Mouse (Mus musculus) myocyte (in vitro differentiated cells): ENCODE data around the gene Slc25a39. TPM values are rescaled to one million over a fixed set of nuclear protein-coding genes. Genes with fewer than 3 reads are reported as not detected.
A peak's percentile ranks its signal among the peaks of the same experiment; 100 is the strongest.

ENCODE experiments used
- H3K27me3 ChIP-seq: one replicate; pipeline ENCODE4 v1.6.1; 2011; ENCODE audit not compliant: control insufficient read depth, insufficient read depth, insufficient read length
- H3K36me3 ChIP-seq: one replicate; pipeline ENCODE4 v1.6.1; 2011; ENCODE audit not compliant: control insufficient read depth, insufficient read depth
- H3K4me2 ChIP-seq: one replicate; pipeline ENCODE4 v1.6.1; 2011; ENCODE audit warnings: low read depth, control low read depth
- H3K4me3 ChIP-seq: one replicate; pipeline ENCODE4 v1.5.1; 2011; ENCODE audit warnings: mild to moderate bottlenecking, control low read depth, moderate library complexity
- H3K79me2 ChIP-seq: one replicate; pipeline ENCODE4 v1.6.1; 2011; ENCODE audit not compliant: control insufficient read depth, insufficient read depth
- H3ac ChIP-seq: one replicate; pipeline ENCODE4 v1.6.1; 2011; ENCODE audit not compliant: control insufficient read depth, insufficient read length
- CEBPB ChIP-seq: IDR thresholded peaks from 2 replicates; pipeline ENCODE4 v1.6.1; 2011; ENCODE audit warnings: mild to moderate bottlenecking, moderate library complexity; ENCODE audit not compliant: poor library complexity, insufficient read depth, severe bottlenecking
- E2F4 ChIP-seq: IDR thresholded peaks from one replicate; pipeline ENCODE4 v1.6.1; 2011; ENCODE audit warnings: mild to moderate bottlenecking, control low read depth, moderate library complexity; ENCODE audit not compliant: insufficient read depth
- MAX ChIP-seq: IDR thresholded peaks from one replicate; pipeline ENCODE4 v1.6.1; 2011; ENCODE audit warnings: low read depth, mild to moderate bottlenecking, control low read depth
- MYOD1 ChIP-seq, 3 experiments: IDR thresholded peaks; one replicate each; pipeline ENCODE4 v1.6.1; 2011; ENCODE audit warnings: control low read depth in 2 of 3, low read depth in 2 of 3, mild to moderate bottlenecking in 2 of 3, moderate library complexity in 1 of 3; ENCODE audit not compliant: insufficient read length in 2 of 3, control insufficient read depth in 1 of 3
- MYOG ChIP-seq, 3 experiments: IDR thresholded peaks; one replicate each; pipeline ENCODE4 v1.6.1; 2011; ENCODE audit warnings: control low read depth in 2 of 3, low read depth in 2 of 3, mild to moderate bottlenecking in 2 of 3; ENCODE audit not compliant: insufficient read length in 2 of 3, control insufficient read depth in 1 of 3, insufficient read depth in 1 of 3
- POLR2A ChIP-seq: IDR thresholded peaks from one replicate; pipeline ENCODE4 v1.6.1; 2011; ENCODE audit warnings: low read depth, mild to moderate bottlenecking, control low read depth, moderate library complexity; ENCODE audit not compliant: insufficient read length
- POLR2AphosphoS2 ChIP-seq: IDR thresholded peaks from one replicate; pipeline ENCODE4 v1.6.1; 2011; ENCODE audit warnings: low read depth, control low read depth; ENCODE audit not compliant: insufficient read length
- REST ChIP-seq: IDR thresholded peaks from one replicate; pipeline ENCODE4 v1.6.1; 2011; ENCODE audit warnings: mild to moderate bottlenecking, control low read depth, moderate library complexity; ENCODE audit not compliant: insufficient read depth, insufficient read length
- SRF ChIP-seq: IDR thresholded peaks from one replicate; pipeline ENCODE4 v1.6.1; 2011; ENCODE audit warnings: low read depth; ENCODE audit not compliant: control insufficient read depth, insufficient read length
- TCF12 ChIP-seq: IDR thresholded peaks from one replicate; pipeline ENCODE4 v1.6.1; 2011; ENCODE audit warnings: mild to moderate bottlenecking, control low read depth; ENCODE audit not compliant: poor library complexity, insufficient read depth, severe bottlenecking
- TCF3 ChIP-seq: IDR thresholded peaks from one replicate; pipeline ENCODE4 v1.6.1; 2011; ENCODE audit warnings: low read depth, control low read depth; ENCODE audit not compliant: insufficient read length
- USF1 ChIP-seq: IDR thresholded peaks from one replicate; pipeline ENCODE4 v1.6.1; 2011; ENCODE audit warnings: low read depth, mild to moderate bottlenecking, control low read depth, moderate library complexity
- polyA plus RNA-seq: library from polyadenylated mRNA; unstranded; fragments of >200 nt; fragmentation: generic; extraction: Trizol; gene quantifications from one replicate; pipeline ENCODE4 v1.2.1, GENCODE M21; 2012; ENCODE audit warnings: missing spikeins

Gene Slc25a39
- polyA plus RNA-seq, 1 experiment = 274 TPM

GRCm38 (mm10) chr11:102418887-102419286, 11.1 kb upstream of the Slc25a39 start:
- TF ChIP-seq USF1 (no peak), POLR2AphosphoS2 (no peak), MYOD1 (IDR thresholded peaks at IDR 0.05; ENCODE audit: control insufficient read depth in 1 of 3, insufficient read length in 2 of 3, low read depth in 2 of 3) (no peak), E2F4 (no peak), CEBPB (no peak), SRF (no peak), TCF12 (no peak), TCF3 (no peak), MYOG (IDR thresholded peaks at IDR 0.05; ENCODE audit: control insufficient read depth in 1 of 3, insufficient read depth in 1 of 3, insufficient read length in 2 of 3, low read depth in 2 of 3) (no peak), MAX (no peak)
- Histone ChIP-seq H3ac (no peak overlapping the region), H3K36me3 (no peaks in the 10 kb centered on the region)

GRCm38 (mm10) chr11:102417160-102417559, 9.4 kb upstream of the Slc25a39 start:
- peaks cover 10% of the 10 kb centered on the region for H3K27me3 ChIP-seq
- no peak overlapping the region for H3K4me2 ChIP-seq
- no peaks in the 10 kb centered on the region for H3K36me3 ChIP-seq
- no peak overlapping the region for H3ac ChIP-seq
- no peak for TF ChIP-seq POLR2AphosphoS2
- no peak for TF ChIP-seq MYOG (IDR thresholded peaks at IDR 0.05; ENCODE audit: control insufficient read depth in 1 of 3, insufficient read depth in 1 of 3, insufficient read length in 2 of 3, low read depth in 2 of 3)
- TF ChIP-seq E2F4 = no peak
- no peak for TF ChIP-seq TCF3
- no peak for TF ChIP-seq MAX
- TF ChIP-seq CEBPB = no peak
- no peak for TF ChIP-seq POLR2A
- TF ChIP-seq SRF = no peak
- no peak for TF ChIP-seq TCF12
- no peak for TF ChIP-seq USF1
- TF ChIP-seq REST = no peak
- TF ChIP-seq MYOD1 (IDR thresholded peaks at IDR 0.05; ENCODE audit: control insufficient read depth in 1 of 3, insufficient read length in 2 of 3, low read depth in 2 of 3) = no peak
- no peak overlapping the region for H3K4me3 ChIP-seq
- H3K79me2 ChIP-seq = no peaks in the 10 kb centered on the region

More at GRCm38 (mm10) chr11:102418887-102419286, 11.1 kb upstream of the Slc25a39 start:
- Histone ChIP-seq H3K27me3 (peaks cover 10% of the 10 kb centered on the region), H3K4me3 (no peak overlapping the region), H3K79me2 (no peaks in the 10 kb centered on the region), H3K4me2 (no peak overlapping the region)

- Histone ChIP-seq H3K4me2 (no peak overlapping the region), H3K79me2 (no peaks in the 10 kb centered on the region), H3K36me3 (no peaks in the 10 kb centered on the region), H3K27me3 (no peaks in the 10 kb centered on the region), H3K4me3 (no peak overlapping the region), H3ac (no peak overlapping the region)
- TF ChIP-seq E2F4 = no peak
- TF ChIP-seq TCF3 = no peak
- no peak for TF ChIP-seq SRF
- no peak for TF ChIP-seq CEBPB
- no peak for TF ChIP-seq POLR2AphosphoS2
- no peak for TF ChIP-seq MYOD1 (IDR thresholded peaks at IDR 0.05; ENCODE audit: control insufficient read depth in 1 of 3, insufficient read length in 2 of 3, low read depth in 2 of 3)
- no peak for TF ChIP-seq MAX
- no peak for TF ChIP-seq USF1
- TF ChIP-seq POLR2A = no peak
- TF ChIP-seq TCF12 = no peak
- TF ChIP-seq MYOG (IDR thresholded peaks at IDR 0.05; ENCODE audit: control insufficient read depth in 1 of 3, insufficient read depth in 1 of 3, insufficient read length in 2 of 3, low read depth in 2 of 3) = no peak
- TF ChIP-seq REST = no peak
Measured at GRCm38 (mm10) chr11:102415034-102415802, 7.5 kb upstream of the Slc25a39 start.

GRCm38 (mm10) chr11:102413059-102413458, 5.3 kb upstream of the Slc25a39 start:
- H3K79me2 ChIP-seq = no peaks in the 10 kb centered on the region
- H3K4me3 ChIP-seq = no peak overlapping the region
- no peak overlapping the region for H3ac ChIP-seq
- TF ChIP-seq MYOD1 (IDR thresholded peaks at IDR 0.05; ENCODE audit: control insufficient read depth in 1 of 3, insufficient read length in 2 of 3, low read depth in 2 of 3) = no peak
- no peak for TF ChIP-seq MAX
- no peak for TF ChIP-seq USF1
- no peak for TF ChIP-seq CEBPB
- no peak for TF ChIP-seq E2F4
- no peak for TF ChIP-seq TCF12
- no peak overlapping the region for H3K4me2 ChIP-seq
- no peaks in the 10 kb centered on the region for H3K36me3 ChIP-seq
- no peaks in the 10 kb centered on the region for H3K27me3 ChIP-seq

GRCm38 (mm10) chr11:102411704-102412103, 4.0 kb upstream of the Slc25a39 start:
- H3K36me3 ChIP-seq = no peaks in the 10 kb centered on the region
- TF ChIP-seq REST (no peak), POLR2A (peak; percentile 49)
- H3ac ChIP-seq = no peak overlapping the region
- peak overlapping the region; percentile 61 for H3K4me2 ChIP-seq
- no peak overlapping the region for H3K4me3 ChIP-seq
- peaks cover 5% of the 10 kb centered on the region for H3K79me2 ChIP-seq
- no peaks in the 10 kb centered on the region for H3K27me3 ChIP-seq
